Mouse (Mus musculus): ENCODE data around the gene Calm3. TPM values are rescaled to one million over a fixed set of nuclear protein-coding genes. Genes with fewer than 3 reads are reported as not detected.

Calm3 gene
- polyA plus RNA-seq, 1 experiment from 2014 or later, result 134 TPM

DNA sequence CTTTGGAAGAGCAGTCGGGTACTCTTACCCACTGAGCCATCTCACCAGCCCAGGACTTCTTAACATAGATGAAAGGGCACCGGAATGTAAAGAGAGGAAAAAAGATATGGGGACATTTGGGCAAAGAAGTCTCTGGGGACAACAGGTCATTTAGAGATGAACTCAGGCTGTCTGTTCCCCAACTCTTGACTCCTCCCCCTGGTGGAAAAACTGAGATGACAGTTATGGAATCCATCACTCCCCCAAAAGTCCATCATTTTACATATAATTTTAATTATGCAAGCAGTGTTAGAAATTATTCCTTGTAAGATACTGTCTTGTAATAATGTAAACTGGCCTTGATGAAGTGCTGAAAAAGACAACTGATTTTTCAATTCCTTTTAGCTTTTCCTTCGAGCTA is 46.2 kb downstream of the Calm3 start:
- Histone ChIP-seq H3K4me3 (replicated peaks; ENCODE audit: low read depth, low read length) (no peak overlapping the region), H3K9ac (ENCODE audit: low read depth, low read length) (no peak overlapping the region), H3K27ac (no peak overlapping the region), H3K36me3 (ENCODE audit: insufficient read depth, low read length) (no peaks in the 10 kb centered on the region), H3K4me2 (ENCODE audit: low read length) (no peak overlapping the region), H3K4me1 (replicated peaks; ENCODE audit: insufficient read depth, low read length) (peaks cover 11% of the 10 kb centered on the region), H3K9me3 (replicated peaks; ENCODE audit: low read length) (no peaks in the 10 kb centered on the region), H3K27me3 (ENCODE audit: insufficient read depth, low read length) (no peaks in the 10 kb centered on the region)
- WGBS, result 77% methylated on average over 3 of the region's 3 CpGs
- ATAC-seq (replicated peaks; ENCODE audit: low FRiP score, low read depth), result no peak
- DNase-seq (ENCODE audit: low spot score), result no peak
- TF ChIP-seq CTCF (IDR thresholded peaks at IDR 0.05; ENCODE audit: low read depth), result peak; percentile 1; the same call in 1 of the 2 replicates

DNA sequence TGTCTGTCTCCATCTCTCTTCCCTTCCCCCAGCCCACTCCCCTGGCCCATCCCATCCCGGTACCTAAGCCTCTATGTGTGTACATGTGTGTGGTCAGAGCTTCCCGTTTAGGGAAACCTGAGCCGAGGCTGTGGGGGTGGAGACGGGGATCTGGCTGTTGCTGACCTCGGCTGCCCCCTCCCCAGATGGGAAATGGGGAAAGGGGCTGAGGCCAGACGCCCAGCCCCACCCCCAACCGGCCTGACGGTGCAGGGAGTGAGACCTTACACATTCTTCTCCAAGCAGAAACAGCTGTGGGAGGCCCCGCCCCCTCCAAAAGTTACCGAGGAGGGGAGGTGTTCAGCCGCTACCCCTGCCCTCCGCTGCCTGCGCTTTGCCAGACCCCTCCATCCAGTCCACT is 47.3 kb downstream of the Calm3 start:
- no peak for ATAC-seq (replicated peaks; ENCODE audit: low FRiP score, low read depth)
- no peak for TF ChIP-seq CTCF (IDR thresholded peaks at IDR 0.05; ENCODE audit: low read depth)
- DNase-seq (ENCODE audit: low spot score), result peak; percentile 51
- Histone ChIP-seq H3K9me3 (replicated peaks; ENCODE audit: low read length) (no peaks in the 10 kb centered on the region), H3K36me3 (ENCODE audit: insufficient read depth, low read length) (no peaks in the 10 kb centered on the region), H3K4me1 (replicated peaks; ENCODE audit: insufficient read depth, low read length) (peaks cover 11% of the 10 kb centered on the region), H3K27me3 (ENCODE audit: insufficient read depth, low read length) (no peaks in the 10 kb centered on the region), H3K9ac (ENCODE audit: low read depth, low read length) (peak overlapping the region; percentile 72; the same call in 1 of the 2 replicates), H3K27ac (peak overlapping the region; percentile 42; the same call in 1 of the 2 replicates), H3K4me3 (replicated peaks; ENCODE audit: low read depth, low read length) (peak overlapping the region; percentile 64), H3K4me2 (ENCODE audit: low read length) (peak overlapping the region; percentile 83)
- 10% methylated on average over 13 of the region's 13 CpGs for WGBS

- H3K27me3 ChIP-seq (ENCODE audit: insufficient read depth, low read length), result no peaks in the 10 kb centered on the region
- H3K36me3 ChIP-seq (ENCODE audit: insufficient read depth, low read length), result no peaks in the 10 kb centered on the region
- no peak for TF ChIP-seq CTCF (IDR thresholded peaks at IDR 0.05; ENCODE audit: low read depth)
- H3K4me2 ChIP-seq (ENCODE audit: low read length), result peak overlapping the region; percentile 83
- no peaks in the 10 kb centered on the region for H3K9me3 ChIP-seq (replicated peaks; ENCODE audit: low read length)
- peak overlapping the region; percentile 72 for H3K9ac ChIP-seq (ENCODE audit: low read depth, low read length)
- peaks cover 11% of the 10 kb centered on the region for H3K4me1 ChIP-seq (replicated peaks; ENCODE audit: insufficient read depth, low read length)
- 5% methylated on average over 11 of the region's 11 CpGs for WGBS
- H3K4me3 ChIP-seq (replicated peaks; ENCODE audit: low read depth, low read length), result peak overlapping the region; percentile 64
- ATAC-seq (replicated peaks; ENCODE audit: low FRiP score, low read depth), result no peak
- no peak for DNase-seq (ENCODE audit: low spot score)
- 0 out of 2 replicates have a peak overlapping the region, but pooled peaks have one; percentile 36 for H3K27ac ChIP-seq
Measured at GRCm38 (mm10) chr7:16876006-16876405, 47.9 kb downstream of the Calm3 start.

GRCm38 (mm10) chr7:16875326-16875725 is 48.6 kb downstream of the Calm3 start:
- Histone ChIP-seq H3K9ac (ENCODE audit: low read depth, low read length) (peak overlapping the region; percentile 72), H3K4me2 (ENCODE audit: low read length) (peak overlapping the region; percentile 83), H3K9me3 (replicated peaks; ENCODE audit: low read length) (no peaks in the 10 kb centered on the region), H3K27ac (peak overlapping the region; percentile 60), H3K27me3 (ENCODE audit: insufficient read depth, low read length) (no peaks in the 10 kb centered on the region), H3K4me3 (replicated peaks; ENCODE audit: low read depth, low read length) (peak overlapping the region; percentile 64), H3K4me1 (replicated peaks; ENCODE audit: insufficient read depth, low read length) (peaks cover 8% of the 10 kb centered on the region), H3K36me3 (ENCODE audit: insufficient read depth, low read length) (no peaks in the 10 kb centered on the region)
- no peak for TF ChIP-seq CTCF (IDR thresholded peaks at IDR 0.05; ENCODE audit: low read depth)
- no peak for DNase-seq (ENCODE audit: low spot score)
- no peak for ATAC-seq (replicated peaks; ENCODE audit: low FRiP score, low read depth)
- WGBS, result under 1% methylated on average over 29 of the region's 42 CpGs

GRCm38 (mm10) chr7:16875310-16875325 is 48.8 kb downstream of the Calm3 start, which contains the start of gene Dact3:
Gene Dact3 (plus strand): TSS chr7:16875317.
- Histone ChIP-seq H3K36me3 (ENCODE audit: insufficient read depth, low read length) (no peaks in the 10 kb centered on the region), H3K9me3 (replicated peaks; ENCODE audit: low read length) (no peaks in the 10 kb centered on the region), H3K4me1 (replicated peaks; ENCODE audit: insufficient read depth, low read length) (peaks cover 6% of the 10 kb centered on the region), H3K4me3 (replicated peaks; ENCODE audit: low read depth, low read length) (peak within 1 kb of the TSS; percentile 64), H3K4me2 (ENCODE audit: low read length) (peak within 1 kb of the TSS; percentile 83), H3K27ac (peak within 1 kb of the TSS; percentile 85), H3K9ac (ENCODE audit: low read depth, low read length) (peak within 1 kb of the TSS; percentile 72), H3K27me3 (ENCODE audit: insufficient read depth, low read length) (no peaks in the 10 kb centered on the region)
- DNase-seq (ENCODE audit: low spot score) (no peak), ATAC-seq (replicated peaks; ENCODE audit: low FRiP score, low read depth) (no peak)
- TF ChIP-seq CTCF (IDR thresholded peaks at IDR 0.05; ENCODE audit: low read depth), result no peak
- WGBS, result 0% methylated on average over 1 of the region's 1 CpGs

GRCm38 (mm10) chr7:16874756-16875309 is 49.1 kb downstream of the Calm3 start:
- peak; percentile 100 for DNase-seq (ENCODE audit: low spot score)
- H3K9me3 ChIP-seq (replicated peaks; ENCODE audit: low read length), result no peaks in the 10 kb centered on the region
- H3K27ac ChIP-seq, result peak overlapping the region; percentile 85
- peak overlapping the region; percentile 72; the same call in 1 of the 2 replicates for H3K9ac ChIP-seq (ENCODE audit: low read depth, low read length)
- TF ChIP-seq CTCF (IDR thresholded peaks at IDR 0.05; ENCODE audit: low read depth), result peak; percentile 70
- H3K4me1 ChIP-seq (replicated peaks; ENCODE audit: insufficient read depth, low read length), result 0 out of 2 replicates have a peak, but pooled peaks cover 5% of the 10 kb centered on the region
- H3K36me3 ChIP-seq (ENCODE audit: insufficient read depth, low read length), result no peaks in the 10 kb centered on the region
- H3K4me2 ChIP-seq (ENCODE audit: low read length), result peak overlapping the region; percentile 83
- H3K4me3 ChIP-seq (replicated peaks; ENCODE audit: low read depth, low read length), result peak overlapping the region; percentile 64
- under 1% methylated on average over 33 of the region's 33 CpGs for WGBS
- peak; percentile 98 for ATAC-seq (replicated peaks; ENCODE audit: low FRiP score, low read depth)
- H3K27me3 ChIP-seq (ENCODE audit: insufficient read depth, low read length), result no peaks in the 10 kb centered on the region

- Histone ChIP-seq H3K4me2 (ENCODE audit: low read length) (peak overlapping the region; percentile 47), H3K27ac (peak overlapping the region; percentile 85), H3K27me3 (ENCODE audit: insufficient read depth, low read length) (no peaks in the 10 kb centered on the region), H3K9ac (ENCODE audit: low read depth, low read length) (no peak overlapping the region; the same call in 1 of the 2 replicates), H3K4me3 (replicated peaks; ENCODE audit: low read depth, low read length) (peak overlapping the region; percentile 16), H3K4me1 (replicated peaks; ENCODE audit: insufficient read depth, low read length) (0 out of 2 replicates have a peak, but pooled peaks cover 5% of the 10 kb centered on the region), H3K9me3 (replicated peaks; ENCODE audit: low read length) (no peaks in the 10 kb centered on the region), H3K36me3 (ENCODE audit: insufficient read depth, low read length) (no peaks in the 10 kb centered on the region)
- TF ChIP-seq CTCF (IDR thresholded peaks at IDR 0.05; ENCODE audit: low read depth), result peak; percentile 93
- no peak for ATAC-seq (replicated peaks; ENCODE audit: low FRiP score, low read depth)
- DNase-seq (ENCODE audit: low spot score), result peak; percentile 91
- 3% methylated on average over 17 of the region's 17 CpGs for WGBS
Measured at GRCm38 (mm10) chr7:16874190-16874589, 49.7 kb downstream of the Calm3 start.
